Mouse (Mus musculus) liver, embryonic 14.5 days (tissue): Measurements from ENCODE around the gene Hoxb5. TPM values are rescaled to one million over a fixed set of nuclear protein-coding genes. Genes with fewer than 3 reads are reported as not detected.

ENCODE experiments used
- ATAC-seq: fragments of 200-750 bp; cut with Nextera tagmentation; 2 replicates; pipeline ENCODE4 v1.8.0; 2017; ENCODE audit warnings: moderate number of reproducible peaks, mild to moderate bottlenecking, moderate library complexity; ENCODE audit not compliant: insufficient read depth
- DNase-seq, 3 experiments: peaks; one replicate each; pipeline ENCODE4 v3.0.0-alpha.2; 2012 to 2013; ENCODE audit warnings: low read depth in 3 of 3, low spot score in 3 of 3
- H3K27ac ChIP-seq: fragments of 300-500 bp; sonication (generic); 2 replicates; pipeline ENCODE4 v1.5.1; 2014; ENCODE audit warnings: moderate library complexity, mild to moderate bottlenecking, control low read depth, inconsistent platforms
- H3K27me3 ChIP-seq: fragments of 300-500 bp; sonication (generic); 2 replicates; pipeline ENCODE4 v1.6.1; 2014; ENCODE audit warnings: mild to moderate bottlenecking, low read length, moderate library complexity; ENCODE audit not compliant: control insufficient read depth, insufficient read depth
- H3K36me3 ChIP-seq: fragments of 300-500 bp; sonication (generic); replicated peaks from 2 replicates; pipeline ENCODE4 v1.6.1; 2014; ENCODE audit warnings: low read depth; ENCODE audit not compliant: control insufficient read depth, insufficient read depth
- H3K4me1 ChIP-seq, 2 experiments: fragments of 200-500 bp in 1 of 2; fragments of 300-500 bp in 1 of 2; sonication (generic) in 1 of 2; replicated peaks; 2 replicates each; pipeline ENCODE4 v1.6.1; 2012 to 2014; ENCODE audit warnings: antibody characterized with exemption in 1 of 2, inconsistent platforms in 1 of 2, low read length in 1 of 2; ENCODE audit not compliant: control insufficient read depth in 2 of 2, insufficient read depth in 2 of 2
- H3K4me2 ChIP-seq: fragments of 300-500 bp; sonication (generic); 2 replicates; pipeline ENCODE4 v1.6.1; 2014; ENCODE audit warnings: low read depth, mild to moderate bottlenecking, control low read depth, moderate library complexity
- H3K4me3 ChIP-seq, 2 experiments: fragments of 200-500 bp in 1 of 2; fragments of 300-500 bp in 1 of 2; sonication (generic) in 1 of 2; 2 replicates each; pipeline ENCODE4 v1.5.1; 2012 to 2014; ENCODE audit warnings: low read depth in 2 of 2, low read length in 2 of 2, mild to moderate bottlenecking in 2 of 2, control low read depth in 1 of 2, inconsistent platforms in 1 of 2, moderate library complexity in 1 of 2; ENCODE audit not compliant: insufficient read depth in 1 of 2
- H3K9ac ChIP-seq: fragments of 300-500 bp; sonication (generic); replicated peaks from 2 replicates; pipeline ENCODE4 v1.6.1; 2014; ENCODE audit warnings: mild to moderate bottlenecking, control low read depth, moderate library complexity
- H3K9me3 ChIP-seq: fragments of 300-500 bp; sonication (generic); 2 replicates; pipeline ENCODE4 v1.6.1; 2016; ENCODE audit warnings: low read length, mixed read lengths; ENCODE audit not compliant: control insufficient read depth
- CTCF ChIP-seq: IDR thresholded peaks from 2 replicates; pipeline ENCODE4 v1.5.1; 2016; ENCODE audit warnings: antibody characterized with exemption, low read depth, control low read depth
- EP300 ChIP-seq: IDR thresholded peaks from 2 replicates; pipeline ENCODE4 v1.6.1; 2016; ENCODE audit warnings: antibody characterized with exemption, low read depth
- WGBS: fragments of 180-500 bp; shearing (Covaris S2); extraction: QIAGEN DNeasy Blood & Tissue Kit; methylation state at CpG from one replicate; pipeline ENCODE4 v1.1.7; 2014; ENCODE audit not compliant: insufficient replicate concordance; 5-methylcytosine and 5-hydroxymethylcytosine counted together
- polyA plus RNA-seq, 2 experiments: library from polyadenylated mRNA; depleted of rRNA in 1 of 2; stranded (reverse) in 1 of 2; unstranded in 1 of 2; fragments of >200 nt; fragmentation: Nextera tagmentation in 1 of 2; extraction: Ambion mirVana in 1 of 2; gene quantifications; 2 replicates each; pipeline versions ENCODE4 v1.2.1 to v1.2.3; 2012 to 2014

The Hoxb5 gene
- polyA plus RNA-seq, 2 experiments = 0.06 to 0.23 TPM

DNA sequence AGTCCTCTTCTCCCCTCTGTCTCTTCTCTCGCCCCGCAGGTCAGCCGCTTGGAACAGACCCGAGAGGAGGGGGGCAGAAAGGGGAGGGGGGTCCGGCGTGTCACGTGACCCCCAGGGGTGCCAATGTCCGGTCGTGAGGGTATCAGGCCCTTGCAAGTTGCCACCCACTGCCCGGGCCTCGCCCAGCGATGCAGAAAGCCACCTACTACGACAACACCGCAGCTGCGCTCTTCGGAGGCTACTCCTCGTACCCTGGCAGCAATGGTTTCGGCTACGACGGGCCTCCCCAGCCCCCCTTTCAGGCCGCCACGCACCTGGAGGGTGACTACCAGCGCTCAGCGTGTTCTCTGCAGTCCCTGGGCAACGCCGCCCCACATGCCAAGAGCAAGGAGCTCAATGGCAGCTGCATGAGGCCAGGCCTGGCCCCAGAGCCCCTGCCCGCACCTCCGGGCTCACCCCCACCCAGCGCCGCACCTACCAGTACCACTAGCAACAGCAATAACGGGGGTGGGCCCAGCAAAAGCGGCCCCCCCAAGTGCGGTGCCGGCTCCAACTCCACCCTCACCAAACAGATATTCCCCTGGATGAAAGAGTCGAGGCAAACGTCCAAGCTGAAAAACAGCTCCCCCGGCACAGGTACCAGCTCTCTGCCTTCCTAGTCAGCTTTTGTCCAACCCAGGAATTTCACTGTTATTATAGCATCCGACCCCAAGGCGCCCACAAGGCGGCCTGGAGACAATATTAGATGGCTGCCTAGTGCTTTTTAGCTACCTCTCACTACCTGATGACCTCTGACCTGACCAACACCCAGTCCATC is 41.1 kb downstream of the Hoxb5 start:
- H3K27ac ChIP-seq = no peak overlapping the region
- DNase-seq = no peak
- no peak overlapping the region for H3K4me3 ChIP-seq
- no peak overlapping the region for H3K4me2 ChIP-seq
- TF ChIP-seq CTCF (no peak), EP300 (no peak)
- peaks cover 92% of the 10 kb centered on the region for H3K27me3 ChIP-seq
- ATAC-seq = no peak
- H3K4me1 ChIP-seq = 0 out of 4 replicates have a peak, but pooled peaks cover 0 to 3% of the 10 kb centered on the region in 2 experiments
- H3K9me3 ChIP-seq = no peaks in the 10 kb centered on the region
- WGBS = 36% methylated on average over 40 of the region's 40 CpGs
- H3K36me3 ChIP-seq = no peaks in the 10 kb centered on the region
- H3K9ac ChIP-seq = no peak overlapping the region

DNA sequence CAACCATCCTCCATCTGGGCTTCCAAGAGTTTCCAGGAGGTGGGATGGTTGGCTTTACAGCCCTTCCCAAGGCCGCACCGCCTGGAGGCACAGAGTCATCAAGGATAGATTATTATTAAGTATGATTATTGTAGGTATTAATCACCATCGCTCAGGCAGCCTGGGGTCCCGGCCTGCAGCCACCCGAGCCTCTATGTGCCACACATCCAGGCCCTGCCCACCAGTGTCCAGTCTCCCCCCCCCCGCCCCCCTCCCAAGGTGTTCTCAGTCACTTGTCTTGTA is 41.7 kb downstream of the Hoxb5 start:
- no peak overlapping the region for H3K9ac ChIP-seq
- DNase-seq (no peak), ATAC-seq (no peak)
- H3K27ac ChIP-seq = no peak overlapping the region
- 50% methylated on average over 6 of the region's 6 CpGs for WGBS
- H3K36me3 ChIP-seq = no peaks in the 10 kb centered on the region
- no peaks in the 10 kb centered on the region for H3K9me3 ChIP-seq
- no peak overlapping the region for H3K4me2 ChIP-seq
- 0 out of 4 replicates have a peak, but pooled peaks cover 0 to 3% of the 10 kb centered on the region in 2 experiments for H3K4me1 ChIP-seq
- peaks cover 92% of the 10 kb centered on the region for H3K27me3 ChIP-seq
- H3K4me3 ChIP-seq = no peak overlapping the region
- no peak for TF ChIP-seq CTCF
- TF ChIP-seq EP300 = no peak

GRCm38 (mm10) chr11:96345220-96345892 is 42.2 kb downstream of the Hoxb5 start:
- Histone ChIP-seq H3K4me3 (no peak overlapping the region), H3K27me3 (peaks cover 91% of the 10 kb centered on the region), H3K27ac (no peak overlapping the region), H3K4me2 (peak overlapping the region; percentile 6; the same call in 1 of the 2 replicates), H3K4me1 (0 out of 4 replicates have a peak, but pooled peaks cover 0 to 3% of the 10 kb centered on the region in 2 experiments), H3K9ac (no peak overlapping the region), H3K36me3 (no peaks in the 10 kb centered on the region), H3K9me3 (no peaks in the 10 kb centered on the region)
- 7% methylated on average over 48 of the region's 56 CpGs for WGBS
- DNase-seq (no peak), ATAC-seq (no peak)
- TF ChIP-seq EP300 (no peak), CTCF (no peak)

DNA sequence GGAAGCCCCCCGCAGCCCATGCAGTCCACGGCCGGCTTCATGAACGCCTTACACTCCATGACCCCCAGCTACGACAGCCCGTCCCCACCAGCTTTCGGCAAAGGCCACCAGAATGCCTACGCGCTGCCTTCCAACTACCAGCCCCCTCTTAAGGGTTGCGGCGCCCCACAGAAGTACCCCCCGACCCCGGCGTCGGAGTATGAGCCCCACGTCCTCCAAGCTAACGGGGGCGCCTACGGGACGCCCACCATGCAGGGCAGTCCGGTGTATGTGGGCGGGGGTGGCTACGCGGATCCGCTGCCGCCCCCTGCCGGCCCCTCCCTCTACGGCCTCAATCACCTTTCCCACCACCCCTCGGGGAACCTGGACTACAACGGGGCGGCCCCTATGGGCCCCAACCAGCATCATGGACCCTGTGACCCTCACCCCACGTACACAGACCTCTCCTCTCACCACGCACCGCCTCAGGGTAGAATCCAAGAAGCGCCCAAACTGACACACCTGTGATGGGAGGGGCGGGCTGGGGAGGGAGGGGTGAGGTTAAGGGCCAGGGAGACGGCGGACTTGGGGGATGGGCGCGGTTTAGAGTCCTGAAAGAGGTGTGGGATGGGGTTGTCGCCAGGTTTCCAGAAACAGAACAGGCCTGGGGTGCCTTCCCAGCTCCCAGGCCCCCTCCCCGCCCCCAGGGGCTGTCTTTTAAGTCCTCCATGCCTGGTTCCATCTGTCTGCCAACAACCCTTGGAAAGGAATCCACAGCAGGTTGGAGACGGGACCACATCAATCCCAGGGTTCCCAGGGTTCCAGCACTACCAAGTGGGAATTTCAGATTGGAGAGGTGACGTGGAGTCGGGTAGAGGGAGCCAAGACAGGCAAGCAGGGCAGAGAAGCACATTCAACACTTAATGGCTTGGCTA is 43.0 kb downstream of the Hoxb5 start:
- no peak for DNase-seq
- H3K36me3 ChIP-seq = no peaks in the 10 kb centered on the region
- no peak overlapping the region for H3K4me3 ChIP-seq
- peak overlapping the region; percentile 6; the same call in 1 of the 2 replicates for H3K4me2 ChIP-seq
- H3K4me1 ChIP-seq = 0 out of 4 replicates have a peak, but pooled peaks cover 0 to 3% of the 10 kb centered on the region in 2 experiments
- no peak overlapping the region for H3K27ac ChIP-seq
- peaks cover 90% of the 10 kb centered on the region for H3K27me3 ChIP-seq
- 11% methylated on average over 45 of the region's 45 CpGs for WGBS
- no peak overlapping the region for H3K9ac ChIP-seq
- no peaks in the 10 kb centered on the region for H3K9me3 ChIP-seq
- TF ChIP-seq EP300 = no peak
- no peak for TF ChIP-seq CTCF
- ATAC-seq = no peak
